Mouse (Mus musculus) heart, adult 2 months (tissue): Measurements from ENCODE around the gene Cnot2.

Experiments used
- CTCF ChIP-seq: fragments of 200-600 bp; IDR thresholded peaks from 2 replicates; pipeline ENCODE4 v1.8.1; 2022; ENCODE audit warnings: antibody characterized with exemption, mild to moderate bottlenecking, moderate library complexity
- EP300 ChIP-seq: fragments of 200-500 bp; IDR thresholded peaks from 2 replicates; pipeline ENCODE4 v1.6.1; 2011; ENCODE audit warnings: low read depth, low read length, control low read depth; ENCODE audit not compliant: insufficient read depth
- POLR2A ChIP-seq: fragments of 200-500 bp; IDR thresholded peaks from 2 replicates; pipeline ENCODE4 v1.6.1; 2011; ENCODE audit warnings: mild to moderate bottlenecking, low read depth, low read length, control low read depth; ENCODE audit not compliant: insufficient read depth

GRCm38 (mm10) chr10:116568539-116568938 lies 12.8 kb downstream of the Cnot2 start:
- no peak for TF ChIP-seq CTCF
- TF ChIP-seq EP300 = no peak
- no peak for TF ChIP-seq POLR2A
